Mouse (Mus musculus) liver, embryonic 12.5 days (tissue): ENCODE measurements around the gene Gpn3. TPM values are rescaled to one million over a fixed set of nuclear protein-coding genes. Genes with fewer than 3 reads are reported as not detected.
A peak's percentile ranks its signal among the peaks of the same experiment; 100 is the strongest.

ENCODE experiments used
- ATAC-seq: fragments of 200-750 bp; cut with Nextera tagmentation; 2 replicates; pipeline ENCODE4 v1.8.0; 2017; ENCODE audit warnings: moderate number of reproducible peaks, mild to moderate bottlenecking, moderate library complexity
- H3K27ac ChIP-seq: fragments of 300-500 bp; sonication (generic); 2 replicates; pipeline ENCODE4 v1.5.1; 2016; ENCODE audit warnings: mild to moderate bottlenecking
- H3K27me3 ChIP-seq: fragments of 300-500 bp; sonication (generic); replicated peaks from 2 replicates; pipeline ENCODE4 v1.6.1; 2016; ENCODE audit warnings: mild to moderate bottlenecking, moderate library complexity
- H3K36me3 ChIP-seq: fragments of 300-500 bp; sonication (generic); 2 replicates; pipeline ENCODE4 v1.6.1; 2016; ENCODE audit warnings: mild to moderate bottlenecking, moderate library complexity
- H3K4me1 ChIP-seq: fragments of 300-500 bp; sonication (generic); 2 replicates; pipeline ENCODE4 v1.6.1; 2016
- H3K4me2 ChIP-seq: fragments of 300-500 bp; sonication (generic); 2 replicates; pipeline ENCODE4 v1.6.1; 2016; ENCODE audit warnings: mild to moderate bottlenecking, moderate library complexity
- H3K4me3 ChIP-seq: fragments of 300-500 bp; sonication (generic); 2 replicates; pipeline ENCODE4 v1.5.1; 2016; ENCODE audit warnings: mild to moderate bottlenecking, moderate library complexity
- H3K9ac ChIP-seq: fragments of 300-500 bp; sonication (generic); 2 replicates; pipeline ENCODE4 v1.6.1; 2016; ENCODE audit warnings: mild to moderate bottlenecking, moderate library complexity
- H3K9me3 ChIP-seq: fragments of 300-500 bp; sonication (generic); replicated peaks from 2 replicates; pipeline ENCODE4 v1.6.1; 2016; ENCODE audit warnings: mild to moderate bottlenecking, moderate library complexity
- WGBS: fragments of 180-500 bp; shearing (Covaris S2); methylation state at CpG from one replicate; pipeline ENCODE4 v1.1.7; 2016; ENCODE audit not compliant: insufficient replicate concordance; 5-methylcytosine and 5-hydroxymethylcytosine counted together
- polyA plus RNA-seq: library from polyadenylated mRNA; unstranded; fragments of >200 nt; fragmentation: Nextera tagmentation; extraction: Ambion mirVana; gene quantifications from 2 replicates; pipeline ENCODE4 v1.2.1, GENCODE M21; 2016

Gene Gpn3
- polyA plus RNA-seq, 1 experiment from 2014 or later: 85.1 TPM

DNA sequence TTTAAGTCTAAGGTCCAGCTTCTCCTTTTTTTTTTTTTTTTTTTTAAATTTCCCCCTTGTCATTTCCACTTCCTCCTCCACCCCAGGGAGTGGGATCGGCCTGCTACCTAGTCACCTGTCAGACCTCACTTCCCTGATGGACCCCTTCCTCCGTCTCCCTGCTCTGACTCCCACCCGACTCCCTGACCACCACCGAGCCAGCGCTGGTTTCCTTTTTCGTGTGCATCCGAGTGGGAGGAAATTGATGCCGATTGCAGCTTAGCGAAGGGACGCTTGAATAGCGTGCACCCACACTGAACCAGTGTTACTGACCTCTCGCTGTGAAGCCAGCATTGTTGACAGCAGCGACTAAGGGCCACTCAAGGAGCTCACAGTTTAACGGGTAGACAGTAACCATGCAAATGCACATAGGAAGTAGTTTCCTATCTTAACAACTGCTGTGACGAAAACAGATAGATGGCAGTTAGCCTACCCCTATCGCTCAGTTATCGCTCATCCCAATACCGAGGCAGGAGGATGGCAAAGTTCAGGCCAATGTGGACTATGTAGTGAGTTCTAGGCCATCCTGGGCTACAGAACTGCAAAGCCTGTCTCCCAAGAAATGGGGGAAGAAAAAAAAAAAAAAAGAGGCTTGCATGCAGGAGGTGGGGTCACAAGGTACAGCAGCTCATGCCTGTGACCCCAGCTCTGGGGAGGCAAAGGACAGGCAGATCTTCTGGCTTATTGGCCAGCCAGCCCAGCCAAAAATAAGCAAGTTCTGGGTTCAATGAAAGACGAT is 20.7 kb downstream of the Gpn3 start:
- Histone ChIP-seq H3K9me3 (no peaks in the 10 kb centered on the region), H3K4me3 (peak overlapping the region; percentile 86), H3K4me2 (peak overlapping the region; percentile 93), H3K4me1 (peaks cover 28% of the 10 kb centered on the region), H3K27me3 (no peaks in the 10 kb centered on the region), H3K27ac (peak overlapping the region; percentile 74), H3K36me3 (peaks cover 24% of the 10 kb centered on the region), H3K9ac (peak overlapping the region; percentile 88)
- 3% methylated on average over 19 of the region's 19 CpGs for whole genome bisulfite sequencing
- peak; percentile 54 for ATAC-seq

DNA sequence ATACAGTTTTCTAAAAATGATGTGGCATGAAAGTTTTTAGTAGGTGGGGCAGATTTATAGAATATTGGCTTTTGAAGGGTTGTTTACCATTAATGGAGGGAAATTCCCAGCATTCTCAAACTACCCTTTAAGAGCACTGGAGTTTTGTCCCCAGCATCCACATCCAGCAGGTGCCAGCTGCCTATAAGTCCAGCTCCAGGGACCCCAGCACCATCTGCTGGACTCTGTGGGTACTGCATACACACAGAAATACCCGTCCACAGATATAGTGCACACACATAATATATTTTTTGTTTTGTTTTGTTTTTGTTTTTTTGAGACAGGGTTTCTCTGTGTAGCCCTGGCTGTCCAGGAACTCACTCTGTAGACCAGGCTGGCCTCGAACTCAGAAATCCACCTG is 22.2 kb downstream of the Gpn3 start:
- Histone ChIP-seq H3K27ac (no peak overlapping the region), H3K4me2 (no peak overlapping the region), H3K4me1 (peaks cover 30% of the 10 kb centered on the region), H3K27me3 (no peaks in the 10 kb centered on the region), H3K4me3 (no peak overlapping the region), H3K9ac (no peak overlapping the region), H3K9me3 (no peaks in the 10 kb centered on the region), H3K36me3 (peaks cover 38% of the 10 kb centered on the region)
- no peak for ATAC-seq
- 29% methylated on average over 2 of the region's 2 CpGs for WGBS

DNA sequence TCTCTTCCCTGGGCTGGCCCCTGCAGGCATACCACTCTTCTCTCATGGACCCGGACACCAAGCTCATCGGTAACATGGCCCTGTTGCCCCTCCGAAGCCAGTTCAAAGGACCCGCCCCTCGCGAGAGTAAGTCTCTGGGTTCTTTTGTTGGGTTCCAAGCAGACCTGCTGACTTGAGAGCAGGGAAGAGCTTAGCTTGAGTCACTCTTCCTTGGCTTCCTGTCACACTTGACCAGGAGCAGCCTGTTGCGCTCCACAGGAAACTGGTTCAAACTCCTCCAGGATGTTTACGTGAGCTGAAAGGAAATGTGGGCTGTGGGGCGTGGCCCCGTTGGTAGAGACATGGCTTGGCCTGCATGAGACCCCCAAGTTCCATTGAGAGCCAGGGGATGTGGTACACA is 25.1 kb downstream of the Gpn3 start:
- Histone ChIP-seq H3K9ac (no peak overlapping the region), H3K27me3 (no peaks in the 10 kb centered on the region), H3K4me2 (no peak overlapping the region), H3K4me1 (peaks cover 32% of the 10 kb centered on the region), H3K36me3 (peaks cover 67% of the 10 kb centered on the region), H3K9me3 (no peaks in the 10 kb centered on the region), H3K4me3 (no peak overlapping the region), H3K27ac (no peak overlapping the region)
- 60% methylated on average over 10 of the region's 10 CpGs for WGBS
- ATAC-seq: no peak

DNA sequence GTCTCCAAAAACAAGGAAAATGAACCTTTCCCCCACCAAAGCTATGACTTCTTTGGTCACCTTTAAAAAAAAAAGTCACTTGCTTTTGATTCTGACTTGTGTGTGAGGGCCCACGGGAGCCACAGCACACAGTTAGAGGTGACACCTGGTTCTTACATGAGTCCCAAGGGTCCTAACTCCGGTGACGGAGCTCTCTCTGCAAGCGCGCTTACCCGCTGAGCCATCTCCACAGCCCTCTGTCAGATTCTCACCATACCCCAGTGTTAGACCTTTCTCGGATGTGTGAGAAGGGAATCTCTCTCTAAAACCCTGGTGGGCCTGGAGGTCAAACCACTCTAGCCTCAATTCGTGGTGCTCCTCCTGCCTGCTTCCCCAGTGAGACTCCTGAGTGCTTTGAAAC is 25.8 kb downstream of the Gpn3 start:
- H3K4me2 ChIP-seq: no peak overlapping the region
- H3K4me3 ChIP-seq: no peak overlapping the region
- 83% methylated on average over 8 of the region's 8 CpGs for WGBS
- H3K36me3 ChIP-seq: peaks cover 74% of the 10 kb centered on the region
- no peaks in the 10 kb centered on the region for H3K9me3 ChIP-seq
- ATAC-seq: no peak
- no peak overlapping the region for H3K27ac ChIP-seq
- H3K27me3 ChIP-seq: no peaks in the 10 kb centered on the region
- no peak overlapping the region for H3K9ac ChIP-seq
- H3K4me1 ChIP-seq: peaks cover 30% of the 10 kb centered on the region

DNA sequence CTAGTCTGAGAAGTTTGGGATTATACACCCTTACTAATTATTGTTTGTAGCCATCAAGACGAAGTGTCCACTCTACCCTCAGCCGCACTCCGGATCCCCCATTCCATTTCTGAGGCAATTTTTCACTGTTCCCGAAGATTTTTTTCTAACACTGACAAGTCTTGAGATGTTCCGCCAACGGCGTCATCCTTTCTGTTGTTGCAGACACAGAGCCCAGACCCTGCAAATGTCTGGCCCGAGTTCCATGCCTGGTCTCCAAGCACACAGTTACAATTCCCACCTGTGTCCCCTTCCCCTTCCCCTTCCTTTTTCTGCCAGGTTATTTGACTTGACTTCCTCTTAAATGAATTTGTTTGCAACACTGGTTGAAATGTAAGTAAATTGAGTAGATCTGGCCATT is 28.2 kb downstream of the Gpn3 start:
- H3K4me2 ChIP-seq: no peak overlapping the region
- H3K4me3 ChIP-seq: no peak overlapping the region
- H3K9me3 ChIP-seq: no peaks in the 10 kb centered on the region
- 89% methylated on average over 8 of the region's 8 CpGs for WGBS
- H3K4me1 ChIP-seq: peaks cover 9% of the 10 kb centered on the region
- H3K36me3 ChIP-seq: peaks cover 90% of the 10 kb centered on the region
- no peak overlapping the region for H3K9ac ChIP-seq
- ATAC-seq: no peak
- no peaks in the 10 kb centered on the region for H3K27me3 ChIP-seq
- no peak overlapping the region for H3K27ac ChIP-seq

DNA sequence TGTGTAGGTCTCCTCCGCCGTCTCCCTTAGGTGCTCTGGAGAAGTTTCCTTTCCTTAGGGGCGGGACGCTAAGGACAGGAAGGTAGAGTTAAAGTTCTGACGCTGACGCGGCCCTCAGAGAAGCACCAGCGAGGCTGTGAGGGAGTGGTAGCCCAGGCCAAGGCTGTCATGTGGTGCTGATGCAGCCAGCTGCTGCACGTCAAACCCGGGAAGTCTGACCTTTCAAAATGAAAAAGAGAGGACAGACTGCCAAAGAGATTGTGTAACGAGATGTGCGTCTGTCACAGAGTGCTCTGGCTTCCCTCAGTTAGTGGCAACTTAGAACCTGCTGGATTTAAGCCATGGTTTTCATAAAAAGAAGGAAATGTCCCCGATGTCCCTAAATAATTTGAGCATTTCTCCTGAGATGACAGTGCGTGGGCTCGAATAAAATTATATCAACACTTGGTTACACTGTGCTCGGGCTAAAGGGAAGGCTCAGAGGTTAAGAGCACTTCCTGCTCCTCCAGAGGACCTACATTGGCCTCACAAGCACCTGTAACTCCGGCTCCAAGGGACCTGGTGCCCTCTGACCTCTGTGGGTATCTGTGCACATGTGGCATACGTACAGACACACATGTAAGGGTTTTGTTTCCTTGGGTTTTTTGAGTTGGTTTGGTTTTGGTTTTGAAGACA is 29.1 kb downstream of the Gpn3 start:
- ATAC-seq: peak; percentile 36; the same call in 1 of the 2 replicates
- Histone ChIP-seq H3K9ac (no peak overlapping the region), H3K27ac (no peak overlapping the region), H3K27me3 (no peaks in the 10 kb centered on the region), H3K4me3 (no peak overlapping the region), H3K36me3 (peaks cover 94% of the 10 kb centered on the region), H3K4me2 (no peak overlapping the region), H3K9me3 (no peaks in the 10 kb centered on the region), H3K4me1 (peaks cover 9% of the 10 kb centered on the region)
- WGBS: 78% methylated on average over 18 of the region's 18 CpGs

DNA sequence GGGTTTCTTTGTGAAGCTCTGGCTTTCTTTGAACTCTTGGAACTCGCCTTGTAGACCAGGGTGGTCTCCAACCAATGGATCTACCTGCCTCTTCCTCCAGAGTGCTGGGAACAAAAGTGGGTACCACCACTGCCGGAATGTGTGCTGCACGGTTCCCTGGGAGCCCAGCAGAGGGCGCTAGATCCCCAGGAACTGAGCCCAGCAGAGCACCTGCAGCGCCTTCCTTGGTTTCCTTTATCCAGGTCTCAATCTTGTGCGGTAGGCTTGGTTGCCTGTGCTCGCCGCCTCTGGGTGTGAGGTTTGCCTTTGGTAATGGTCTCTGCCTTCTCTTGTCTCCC is 29.6 kb downstream of the Gpn3 start:
- Histone ChIP-seq H3K4me1 (peaks cover 9% of the 10 kb centered on the region), H3K27me3 (no peaks in the 10 kb centered on the region), H3K4me2 (no peak overlapping the region), H3K36me3 (peaks cover 99% of the 10 kb centered on the region), H3K9me3 (no peaks in the 10 kb centered on the region), H3K9ac (no peak overlapping the region), H3K27ac (no peak overlapping the region), H3K4me3 (no peak overlapping the region)
- 37% methylated on average over 8 of the region's 8 CpGs for WGBS
- 0 out of 2 replicates have a peak, but pooled peaks have one; percentile 36 for ATAC-seq

DNA sequence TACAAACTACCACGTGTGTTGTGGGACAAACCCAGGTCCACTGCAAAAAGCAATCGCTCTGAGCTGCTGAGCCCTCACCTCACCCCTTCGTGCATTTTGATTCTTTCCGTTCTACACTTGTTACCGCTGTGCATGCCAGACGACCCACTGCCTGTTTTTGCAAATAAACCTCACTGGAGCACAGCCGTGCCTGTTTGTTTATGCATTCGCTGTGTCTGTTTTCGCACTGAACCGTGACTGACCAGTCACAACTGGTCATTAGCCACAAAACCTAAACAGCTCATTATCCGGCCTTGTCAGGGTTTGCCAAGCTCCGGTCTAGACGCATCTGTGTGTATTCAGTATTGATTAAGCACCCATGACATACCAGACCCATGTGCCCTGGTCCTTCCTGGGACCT is 30.5 kb downstream of the Gpn3 start:
- H3K36me3 ChIP-seq: peaks cover 99% of the 10 kb centered on the region

DNA sequence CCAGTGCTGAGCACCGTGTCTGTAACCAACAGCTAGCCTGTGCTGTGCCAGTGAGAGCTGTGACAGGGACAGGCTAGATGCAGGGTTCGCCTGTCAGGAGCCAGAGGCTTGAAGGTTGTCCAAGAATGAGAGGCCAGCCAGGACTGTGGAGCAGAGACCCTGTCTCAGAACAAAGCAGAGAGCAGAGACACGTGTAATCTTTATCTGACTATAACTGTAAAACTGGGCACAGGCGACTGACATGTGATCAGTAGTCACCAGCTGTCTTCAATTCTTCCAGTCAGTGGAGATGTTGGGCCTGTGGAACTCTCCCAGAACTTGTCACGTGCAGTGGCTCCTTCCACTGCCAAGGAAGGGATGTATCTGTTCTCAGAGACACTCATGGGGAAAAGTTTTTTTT is 31.1 kb downstream of the Gpn3 start:
- Histone ChIP-seq H3K4me1 (peaks cover 9% of the 10 kb centered on the region), H3K36me3 (peaks cover 98% of the 10 kb centered on the region), H3K9ac (no peak overlapping the region), H3K4me3 (no peak overlapping the region), H3K27ac (no peak overlapping the region), H3K4me2 (no peak overlapping the region), H3K9me3 (0 out of 2 replicates have a peak, but pooled peaks cover 4% of the 10 kb centered on the region), H3K27me3 (no peaks in the 10 kb centered on the region)
- 77% methylated on average over 5 of the region's 5 CpGs for WGBS
- ATAC-seq: no peak

More for the DNA sequence above, 30.5 kb downstream of the Gpn3 start:
- peaks cover 9% of the 10 kb centered on the region for H3K4me1 ChIP-seq
- ATAC-seq: no peak
- H3K27ac ChIP-seq: no peak overlapping the region
- WGBS: 86% methylated on average over 13 of the region's 13 CpGs
- H3K9ac ChIP-seq: no peak overlapping the region
- H3K27me3 ChIP-seq: no peaks in the 10 kb centered on the region
- no peak overlapping the region for H3K4me3 ChIP-seq
- H3K4me2 ChIP-seq: no peak overlapping the region
- 0 out of 2 replicates have a peak, but pooled peaks cover 4% of the 10 kb centered on the region for H3K9me3 ChIP-seq

DNA sequence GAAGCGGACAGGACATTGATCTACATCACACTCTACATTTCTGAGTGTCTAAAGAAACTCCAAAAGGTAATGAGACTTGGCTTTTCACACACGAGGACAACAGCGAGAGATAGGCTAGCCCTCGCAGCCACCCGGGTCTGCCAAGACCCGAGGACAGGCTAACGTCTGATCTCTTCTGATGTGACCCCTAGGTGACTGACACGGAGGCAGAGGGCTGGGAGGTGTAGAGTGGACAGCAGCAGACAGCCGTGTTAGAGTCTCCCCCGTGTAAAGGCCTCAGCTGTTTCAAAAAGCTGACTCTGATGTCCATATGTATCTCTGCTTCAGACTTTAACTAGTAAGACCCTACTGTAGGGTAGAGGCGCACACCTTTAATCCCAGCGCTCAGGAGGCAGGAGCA is 31.7 kb downstream of the Gpn3 start:
- 93% methylated on average over 12 of the region's 12 CpGs for WGBS

DNA sequence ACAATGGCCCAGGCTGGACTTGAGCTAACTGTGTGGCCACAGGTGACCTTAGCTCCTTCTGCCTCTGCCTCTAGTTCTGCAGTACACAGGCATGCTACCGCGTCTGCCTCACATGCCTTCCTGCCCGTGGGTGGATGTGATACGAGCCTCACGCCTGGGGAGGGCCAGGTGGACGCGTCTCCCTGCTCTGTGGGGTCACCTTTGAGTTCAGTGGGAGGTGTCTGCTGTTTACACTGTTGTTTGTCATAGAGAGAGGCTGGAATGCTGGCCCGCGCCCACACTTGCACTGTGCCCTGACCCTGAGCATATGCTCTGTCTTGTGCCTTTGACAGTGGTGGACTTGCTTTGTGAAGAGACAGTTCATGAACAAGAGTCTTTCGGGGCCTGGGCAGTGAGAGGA is 33.9 kb downstream of the Gpn3 start:
- Histone ChIP-seq H3K4me3 (no peak overlapping the region), H3K36me3 (peaks cover 85% of the 10 kb centered on the region), H3K9ac (no peak overlapping the region), H3K27me3 (no peaks in the 10 kb centered on the region), H3K9me3 (0 out of 2 replicates have a peak, but pooled peaks cover 4% of the 10 kb centered on the region), H3K4me1 (peaks cover 6% of the 10 kb centered on the region), H3K4me2 (no peak overlapping the region), H3K27ac (no peak overlapping the region)
- no peak for ATAC-seq
- 86% methylated on average over 10 of the region's 10 CpGs for WGBS

More for the DNA sequence above, 31.7 kb downstream of the Gpn3 start:
- Histone ChIP-seq H3K27ac (no peak overlapping the region), H3K9ac (no peak overlapping the region), H3K36me3 (peaks cover 93% of the 10 kb centered on the region), H3K4me1 (peaks cover 6% of the 10 kb centered on the region), H3K4me3 (no peak overlapping the region), H3K27me3 (no peaks in the 10 kb centered on the region), H3K4me2 (no peak overlapping the region), H3K9me3 (0 out of 2 replicates have a peak, but pooled peaks cover 4% of the 10 kb centered on the region)
- ATAC-seq: no peak
